Mouse (Mus musculus): ENCODE results near the gene Ascc3.

Gene Ascc3

DNA sequence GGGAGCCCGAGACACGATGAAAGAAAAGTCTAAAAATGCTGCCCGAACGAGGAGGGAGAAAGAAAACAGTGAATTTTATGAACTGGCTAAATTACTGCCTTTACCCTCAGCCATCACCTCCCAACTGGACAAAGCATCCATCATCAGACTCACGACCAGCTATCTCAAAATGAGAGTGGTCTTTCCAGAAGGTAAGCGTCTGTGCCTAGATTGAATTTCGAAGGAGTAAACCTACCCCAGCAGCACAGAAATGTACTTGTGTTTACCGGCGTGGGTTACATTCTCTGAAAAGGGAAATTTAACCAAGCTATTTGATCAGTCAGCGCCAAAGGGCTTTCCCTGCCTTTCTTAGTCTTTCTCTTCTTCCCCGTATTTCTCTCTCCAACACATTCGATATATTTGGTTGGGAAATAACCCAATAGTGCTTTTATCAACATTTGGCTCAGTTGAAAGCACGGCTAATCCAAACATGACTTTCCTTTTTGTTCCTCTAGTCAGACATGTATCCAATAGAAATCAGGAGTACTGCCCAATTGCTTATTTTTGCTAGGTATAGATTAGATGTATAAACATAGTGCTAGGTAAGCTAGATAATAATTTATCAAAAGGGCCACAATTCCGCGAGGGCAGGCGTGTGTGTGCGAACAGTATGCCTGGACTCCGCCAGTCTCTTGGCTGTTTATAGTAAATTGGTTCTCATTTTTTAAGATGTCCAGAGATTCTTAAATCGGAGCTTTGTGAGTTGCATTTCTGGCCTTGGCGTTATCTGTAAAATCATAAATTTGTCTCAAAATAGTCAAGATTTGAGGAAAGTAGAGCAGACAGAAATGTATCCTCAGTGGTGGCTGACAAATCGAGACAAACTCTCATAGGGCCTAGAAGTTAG is 303.7 kb downstream of the Ascc3 start:
- DNase-seq: no peak

DNA sequence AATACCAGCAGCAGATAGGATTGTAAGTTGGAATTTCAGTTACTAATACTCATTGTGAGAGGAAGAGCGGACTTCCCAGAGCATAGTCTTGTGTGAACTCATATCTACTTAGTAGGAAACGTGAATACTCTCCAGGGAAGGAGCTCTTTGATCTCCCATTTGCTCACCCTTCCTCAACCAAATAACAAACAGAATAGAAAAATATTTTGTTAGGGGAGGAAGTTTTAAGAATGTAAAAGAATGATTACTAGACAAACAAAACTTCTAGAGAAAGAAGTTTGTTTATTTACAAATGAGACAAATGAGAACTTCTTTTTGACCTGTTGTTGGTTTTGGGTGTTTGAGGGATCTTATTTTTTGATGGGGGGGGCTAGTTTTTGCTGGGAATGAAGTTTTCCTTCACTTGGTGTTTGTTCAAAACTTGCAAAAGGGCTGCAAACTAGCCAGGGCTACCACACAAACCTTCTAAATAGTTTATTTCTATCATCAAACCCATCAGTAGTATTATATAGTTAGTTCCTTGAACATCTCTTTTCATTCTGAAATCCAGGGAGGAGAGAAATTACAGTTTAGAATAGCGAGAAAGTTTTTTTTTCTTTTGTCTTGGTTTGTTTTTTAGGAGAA is 304.4 kb downstream of the Ascc3 start:
- no peak for DNase-seq

- DNase-seq: no peak
These were observed 305.3 kb downstream of the Ascc3 start for GRCm38 (mm10) chr10:50897530-50898471.

DNA sequence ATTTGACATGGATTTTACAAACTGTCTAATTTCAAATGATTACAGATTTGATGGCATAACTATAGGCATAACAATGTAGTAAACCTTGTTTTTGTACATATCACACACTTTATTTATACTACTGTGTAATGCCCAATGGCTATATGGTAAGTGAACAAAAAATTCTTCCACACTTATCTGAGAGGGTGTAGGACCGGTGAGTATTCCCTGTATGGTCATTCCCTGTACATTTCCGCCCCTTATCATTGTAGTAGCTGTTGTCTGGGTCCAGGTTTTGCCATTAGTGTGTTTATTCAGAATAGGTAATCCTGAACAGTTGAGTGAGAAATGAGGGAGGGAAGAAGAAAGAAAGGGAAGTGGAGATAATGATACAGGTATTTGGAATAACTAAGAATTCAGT is 306.2 kb downstream of the Ascc3 start:
- no peak for DNase-seq

- no peak for DNase-seq
These were observed 307.6 kb downstream of the Ascc3 start for GRCm38 (mm10) chr10:50899846-50900745.
